Mouse (Mus musculus): ENCODE measurements around the gene Dync2li1.

DNA sequence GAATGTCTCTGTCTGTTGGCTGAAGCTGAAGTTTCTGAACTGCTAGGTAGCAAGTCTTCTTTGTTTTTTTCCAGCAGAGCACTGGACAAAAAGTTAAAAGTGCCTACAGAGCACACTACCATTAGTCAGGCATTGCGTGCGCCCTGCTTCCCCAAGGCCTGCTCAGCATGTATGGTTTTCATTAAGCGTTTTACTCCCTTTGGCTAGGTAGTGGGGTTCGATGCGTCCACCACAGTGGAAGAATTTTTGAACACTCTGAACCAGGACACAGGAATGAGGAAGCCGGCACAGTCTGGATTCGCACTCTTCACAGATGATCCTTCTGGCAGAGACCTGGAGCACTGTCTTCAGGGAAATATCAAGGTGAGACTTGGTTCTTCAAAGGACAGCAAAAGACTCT is 27.4 kb upstream of the Dync2li1 start:
- no peak for TF ChIP-seq POLR2A (IDR thresholded peaks at IDR 0.05; ENCODE audit: borderline replicate concordance, low read depth, low read length)
- no peak for TF ChIP-seq CTCF (IDR thresholded peaks at IDR 0.05; ENCODE audit: low read depth, low read length)

Measured in bone marrow macrophage, adult 2 months (primary cell).